Mouse (Mus musculus) midbrain, embryonic 13.5 days (tissue): ENCODE measurements around the gene Pkd1l2. TPM values are rescaled to one million over a fixed set of nuclear protein-coding genes. Genes with fewer than 3 reads are reported as not detected.

Source experiments
- ATAC-seq: fragments of 200-750 bp; cut with Nextera tagmentation; 2 replicates; pipeline ENCODE4 v1.8.0; 2017; ENCODE audit warnings: mild to moderate bottlenecking, moderate TSS enrichment, moderate library complexity
- H3K27ac ChIP-seq: fragments of 300-500 bp; sonication (generic); 2 replicates; pipeline ENCODE4 v1.5.1; 2015; ENCODE audit warnings: inconsistent platforms, mild to moderate bottlenecking, moderate library complexity
- H3K27me3 ChIP-seq: fragments of 300-500 bp; sonication (generic); 2 replicates; pipeline ENCODE4 v1.6.1; 2015; ENCODE audit warnings: mild to moderate bottlenecking, inconsistent platforms
- H3K36me3 ChIP-seq: fragments of 300-500 bp; sonication (generic); 2 replicates; pipeline ENCODE4 v1.6.1; 2015; ENCODE audit warnings: mild to moderate bottlenecking, inconsistent platforms
- H3K4me1 ChIP-seq: fragments of 300-500 bp; sonication (generic); replicated peaks from 2 replicates; pipeline ENCODE4 v1.6.1; 2015; ENCODE audit warnings: inconsistent platforms
- H3K4me2 ChIP-seq: fragments of 300-500 bp; sonication (generic); replicated peaks from 2 replicates; pipeline ENCODE4 v1.6.1; 2015; ENCODE audit warnings: moderate library complexity, mild to moderate bottlenecking, inconsistent platforms
- H3K4me3 ChIP-seq: fragments of 300-500 bp; sonication (generic); replicated peaks from 2 replicates; pipeline ENCODE4 v1.5.1; 2015; ENCODE audit warnings: mild to moderate bottlenecking, inconsistent platforms
- H3K9ac ChIP-seq: fragments of 300-500 bp; sonication (generic); replicated peaks from 2 replicates; pipeline ENCODE4 v1.6.1; 2015; ENCODE audit warnings: mild to moderate bottlenecking, inconsistent platforms
- H3K9me3 ChIP-seq: fragments of 300-500 bp; sonication (generic); 2 replicates; pipeline ENCODE4 v1.6.1; 2016; ENCODE audit warnings: mild to moderate bottlenecking, inconsistent platforms
- WGBS: fragments of 180-500 bp; shearing (Covaris S2); methylation state at CpG from one replicate; pipeline ENCODE4 v1.1.7; 2015; 5-methylcytosine and 5-hydroxymethylcytosine counted together
- polyA plus RNA-seq: library from polyadenylated mRNA; unstranded; fragments of >200 nt; fragmentation: Nextera tagmentation; extraction: Ambion mirVana; gene quantifications from 2 replicates; pipeline ENCODE4 v1.2.1, GENCODE M21; 2015

Pkd1l2 gene
- polyA plus RNA-seq, 1 experiment from 2014 or later, result not detected

- Histone ChIP-seq H3K4me3 (no peak overlapping the region), H3K9me3 (no peaks in the 10 kb centered on the region), H3K9ac (peak overlapping the region; percentile 14; the same call in 1 of the 2 replicates), H3K4me2 (no peak overlapping the region), H3K27me3 (no peaks in the 10 kb centered on the region), H3K27ac (no peak overlapping the region), H3K4me1 (peaks cover 31% of the 10 kb centered on the region), H3K36me3 (0 out of 2 replicates have a peak, but pooled peaks cover 2% of the 10 kb centered on the region)
- WGBS, result 88% methylated on average over 6 of the region's 6 CpGs
- ATAC-seq, result no peak
Measured at GRCm38 (mm10) chr8:116946851-116947250, 135.4 kb downstream of the Pkd1l2 start.

- no peak overlapping the region for H3K4me3 ChIP-seq
- H3K27me3 ChIP-seq, result no peaks in the 10 kb centered on the region
- H3K9ac ChIP-seq, result peak overlapping the region; percentile 14; the same call in 1 of the 2 replicates
- no peaks in the 10 kb centered on the region for H3K9me3 ChIP-seq
- WGBS, result 89% methylated on average over 21 of the region's 21 CpGs
- ATAC-seq, result no peak
- H3K36me3 ChIP-seq, result 0 out of 2 replicates have a peak, but pooled peaks cover 2% of the 10 kb centered on the region
- H3K4me2 ChIP-seq, result no peak overlapping the region
- H3K27ac ChIP-seq, result no peak overlapping the region
- H3K4me1 ChIP-seq, result peaks cover 31% of the 10 kb centered on the region
Measured at GRCm38 (mm10) chr8:116946268-116946838, 135.9 kb downstream of the Pkd1l2 start.

Other genes starting within 250 kb of the Pkd1l2 start
- 45.1 and 46.3 TPM in 2 replicates for gene Cmc2, start 161.0 kb downstream of the Pkd1l2 start, polyA plus RNA-seq
- 18.5 and 20.0 TPM in 2 replicates for gene Cenpn, start 160.7 kb downstream of the Pkd1l2 start, polyA plus RNA-seq
- 18.1 and 20.1 TPM in 2 replicates for gene Atmin, start 139.1 kb downstream of the Pkd1l2 start, polyA plus RNA-seq
- gene 1700030J22Rik, start 103.5 kb downstream of the Pkd1l2 start, polyA plus RNA-seq, result 4.8 and 6.7 TPM in 2 replicates
- 88.9 and 89.2 TPM in 2 replicates for gene Gcsh, start 88.9 kb downstream of the Pkd1l2 start, polyA plus RNA-seq
- 0.08 and 0.13 TPM in 2 replicates for gene Bco1, start 13.4 kb upstream of the Pkd1l2 start, polyA plus RNA-seq
- 2.9 and 3.0 TPM in 2 replicates for gene Gan, start 75.7 kb upstream of the Pkd1l2 start, polyA plus RNA-seq
- gene Cmip, start 174.6 kb upstream of the Pkd1l2 start, polyA plus RNA-seq, result 65.3 and 71.7 TPM in 2 replicates